Mouse (Mus musculus): ENCODE results near the gene D630023F18Rik.

Gene D630023F18Rik

GRCm38 (mm10) chr1:65122574-65123372 is at the start of gene D630023F18Rik:
D630023F18Rik (minus strand) TSS chr1:65123214.
- DNase-seq = no peak

GRCm38 (mm10) chr1:65171579-65171978 is 48.6 kb upstream of the D630023F18Rik start:
- DNase-seq = no peak

- no peak for DNase-seq
Measured at GRCm38 (mm10) chr1:65169947-65170346, 46.9 kb upstream of the D630023F18Rik start.

GRCm38 (mm10) chr1:65169536-65169935 is 46.5 kb upstream of the D630023F18Rik start:
- DNase-seq = no peak

- no peak for DNase-seq
Measured at GRCm38 (mm10) chr1:65167496-65167895, 44.5 kb upstream of the D630023F18Rik start.

GRCm38 (mm10) chr1:65162210-65162609 is 39.2 kb upstream of the D630023F18Rik start:
- no peak for DNase-seq

- DNase-seq = no peak
Measured at GRCm38 (mm10) chr1:65156111-65156510, 33.1 kb upstream of the D630023F18Rik start.

- no peak for DNase-seq
Measured at GRCm38 (mm10) chr1:65154814-65155213, 31.8 kb upstream of the D630023F18Rik start.

GRCm38 (mm10) chr1:65147971-65148370 is 25.0 kb upstream of the D630023F18Rik start:
- DNase-seq = no peak

- DNase-seq = no peak
Measured at GRCm38 (mm10) chr1:65147326-65147725, 24.3 kb upstream of the D630023F18Rik start.

- DNase-seq = no peak
Measured at GRCm38 (mm10) chr1:65146601-65147000, 23.6 kb upstream of the D630023F18Rik start.

- DNase-seq = no peak
Measured at GRCm38 (mm10) chr1:65144783-65145182, 21.8 kb upstream of the D630023F18Rik start.

- no peak for DNase-seq
Measured at GRCm38 (mm10) chr1:65137560-65137959, 14.5 kb upstream of the D630023F18Rik start.

- no peak for DNase-seq
Measured at GRCm38 (mm10) chr1:65132833-65133232, 9.8 kb upstream of the D630023F18Rik start.

GRCm38 (mm10) chr1:65131671-65132070 is 8.7 kb upstream of the D630023F18Rik start:
- DNase-seq = no peak

GRCm38 (mm10) chr1:65130226-65130625 is 7.2 kb upstream of the D630023F18Rik start:
- DNase-seq = no peak

GRCm38 (mm10) chr1:65129634-65130180 is 6.7 kb upstream of the D630023F18Rik start:
- DNase-seq = no peak

- no peak for DNase-seq
Measured at GRCm38 (mm10) chr1:65119438-65119837, 3.6 kb downstream of the D630023F18Rik start, which contains the start of gene Gm28845. Gm28845 (minus strand) TSS chr1:65119558.

GRCm38 (mm10) chr1:65118150-65118913 is 4.7 kb downstream of the D630023F18Rik start:
- no peak for DNase-seq

GRCm38 (mm10) chr1:65113536-65114172 is 9.4 kb downstream of the D630023F18Rik start:
- DNase-seq = no peak

GRCm38 (mm10) chr1:65112807-65113196 is 10.2 kb downstream of the D630023F18Rik start:
- DNase-seq = no peak

- peak in 1 of 2 experiments; percentile 42 for DNase-seq
Measured at GRCm38 (mm10) chr1:65112031-65112806, 10.8 kb downstream of the D630023F18Rik start.
